Mouse (Mus musculus): ENCODE results near the gene Dpy30. TPM values are rescaled to one million over a fixed set of nuclear protein-coding genes. Genes with fewer than 3 reads are reported as not detected.
"Not testable (repeated sequence)": the region's sequence is repeated elsewhere in the genome, so short reads cannot be mapped to it uniquely, and the experiment has no call there.

Gene Dpy30
- polyA plus RNA-seq (2014; fragmentation: Nextera tagmentation; extraction: Ambion mirVana), result 244 and 285 TPM in 2 replicates

GRCm38 (mm10) chr17:74323844-74324243 is at the start of gene Dpy30:
Dpy30 (minus strand) TSS chr17:74323944.
- Histone ChIP-seq H3K36me3 (ENCODE audit: control insufficient read depth, insufficient read depth, low read length) (no peaks in the 10 kb centered on the region), H3K27ac (ENCODE audit: low read depth, low read length) (no peak within 1 kb of the TSS), H3K4me1 (replicated peaks; ENCODE audit: control insufficient read depth, insufficient read depth, low read length) (no peaks in the 10 kb centered on the region), H3K27me3 (ENCODE audit: control insufficient read depth, insufficient read depth, low read length) (no peaks in the 10 kb centered on the region), H3K4me3 (ENCODE audit: low read depth, low read length) (no peak within 1 kb of the TSS), H3K4me2 (ENCODE audit: low read depth, low read length, severe bottlenecking) (no peak within 1 kb of the TSS), H3K9me3 (ENCODE audit: control insufficient read depth, low read length) (no peaks in the 10 kb centered on the region), H3K9ac (ENCODE audit: low read length) (no peak within 1 kb of the TSS)
- 78% methylated on average over 2 of the region's 2 CpGs for WGBS
- DNase-seq (ENCODE audit: low spot score) (no peak), ATAC-seq (replicated peaks; ENCODE audit: low FRiP score) (no peak)

- Histone ChIP-seq H3K36me3 (ENCODE audit: control insufficient read depth, insufficient read depth, low read length) (peaks cover 2% of the 10 kb centered on the region; the same call in 1 of the 2 replicates), H3K27me3 (ENCODE audit: control insufficient read depth, insufficient read depth, low read length) (no peaks in the 10 kb centered on the region), H3K27ac (ENCODE audit: low read depth, low read length) (no peak overlapping the region), H3K4me2 (ENCODE audit: low read depth, low read length, severe bottlenecking) (no peak overlapping the region), H3K4me1 (replicated peaks; ENCODE audit: control insufficient read depth, insufficient read depth, low read length) (no peaks in the 10 kb centered on the region), H3K4me3 (ENCODE audit: low read depth, low read length) (no peak overlapping the region), H3K9ac (ENCODE audit: low read length) (no peak overlapping the region), H3K9me3 (ENCODE audit: control insufficient read depth, low read length) (no peaks in the 10 kb centered on the region)
- no peak for ATAC-seq (replicated peaks; ENCODE audit: low FRiP score)
- WGBS, result 92% methylated on average over 1 of the region's 1 CpGs
- no peak for DNase-seq (ENCODE audit: low spot score)
Measured at GRCm38 (mm10) chr17:74363592-74363991, 39.8 kb upstream of the Dpy30 start.

GRCm38 (mm10) chr17:74341151-74341550 is 17.4 kb upstream of the Dpy30 start:
- WGBS, result 67% methylated on average over 5 of the region's 5 CpGs
- DNase-seq (ENCODE audit: low spot score), result no peak
- H3K36me3 ChIP-seq (ENCODE audit: control insufficient read depth, insufficient read depth, low read length), result no peaks in the 10 kb centered on the region; the same call in 1 of the 2 replicates
- no peak overlapping the region for H3K9ac ChIP-seq (ENCODE audit: low read length)
- H3K27me3 ChIP-seq (ENCODE audit: control insufficient read depth, insufficient read depth, low read length), result no peaks in the 10 kb centered on the region
- peaks cover 6% of the 10 kb centered on the region for H3K4me1 ChIP-seq (replicated peaks; ENCODE audit: control insufficient read depth, insufficient read depth, low read length)
- no peaks in the 10 kb centered on the region for H3K9me3 ChIP-seq (ENCODE audit: control insufficient read depth, low read length)
- H3K4me2 ChIP-seq (ENCODE audit: low read depth, low read length, severe bottlenecking), result peak overlapping the region; percentile 27; the same call in 1 of the 2 replicates
- ATAC-seq (replicated peaks; ENCODE audit: low FRiP score), result no peak
- H3K27ac ChIP-seq (ENCODE audit: low read depth, low read length), result no peak overlapping the region
- no peak overlapping the region for H3K4me3 ChIP-seq (ENCODE audit: low read depth, low read length)

- peak within 1 kb of the TSS; percentile 70 for H3K4me3 ChIP-seq (ENCODE audit: low read depth, low read length)
- H3K36me3 ChIP-seq (ENCODE audit: control insufficient read depth, insufficient read depth, low read length), result no peaks in the 10 kb centered on the region
- DNase-seq (ENCODE audit: low spot score) (peak; percentile 84), ATAC-seq (replicated peaks; ENCODE audit: low FRiP score) (peak; percentile 79)
- WGBS, result under 1% methylated on average over 73 of the region's 90 CpGs
- no peaks in the 10 kb centered on the region for H3K9me3 ChIP-seq (ENCODE audit: control insufficient read depth, low read length)
- peaks cover 6% of the 10 kb centered on the region for H3K4me1 ChIP-seq (replicated peaks; ENCODE audit: control insufficient read depth, insufficient read depth, low read length)
- H3K27ac ChIP-seq (ENCODE audit: low read depth, low read length), result peak within 1 kb of the TSS; percentile 87
- no peaks in the 10 kb centered on the region for H3K27me3 ChIP-seq (ENCODE audit: control insufficient read depth, insufficient read depth, low read length)
- peak within 1 kb of the TSS; percentile 74 for H3K9ac ChIP-seq (ENCODE audit: low read length)
- peak within 1 kb of the TSS; percentile 77 for H3K4me2 ChIP-seq (ENCODE audit: low read depth, low read length, severe bottlenecking)
Measured at GRCm38 (mm10) chr17:74338937-74339804, 15.4 kb upstream of the Dpy30 start, which contains the start of gene Spast. Spast (plus strand) TSS chr17:74338987.

- WGBS, result 0% methylated on average over 37 of the region's 50 CpGs
- ATAC-seq (replicated peaks; ENCODE audit: low FRiP score), result peak; percentile 96
- H3K4me2 ChIP-seq (ENCODE audit: low read depth, low read length, severe bottlenecking), result peak overlapping the region; percentile 77
Measured at GRCm38 (mm10) chr17:74338225-74338931, 14.6 kb upstream of the Dpy30 start.

GRCm38 (mm10) chr17:74331049-74331676 is 7.4 kb upstream of the Dpy30 start:
- Histone ChIP-seq H3K36me3 (ENCODE audit: control insufficient read depth, insufficient read depth, low read length) (no peaks in the 10 kb centered on the region), H3K27ac (ENCODE audit: low read depth, low read length) (no peak overlapping the region), H3K4me1 (replicated peaks; ENCODE audit: control insufficient read depth, insufficient read depth, low read length) (no peaks in the 10 kb centered on the region), H3K4me2 (ENCODE audit: low read depth, low read length, severe bottlenecking) (no peak overlapping the region), H3K9ac (ENCODE audit: low read length) (no peak overlapping the region), H3K9me3 (ENCODE audit: control insufficient read depth, low read length) (no peaks in the 10 kb centered on the region), H3K4me3 (ENCODE audit: low read depth, low read length) (no peak overlapping the region), H3K27me3 (ENCODE audit: control insufficient read depth, insufficient read depth, low read length) (no peaks in the 10 kb centered on the region)
- 84% methylated on average over 9 of the region's 9 CpGs for WGBS
- no peak for DNase-seq (ENCODE audit: low spot score)
- no peak for ATAC-seq (replicated peaks; ENCODE audit: low FRiP score)

More at GRCm38 (mm10) chr17:74338225-74338931, 14.6 kb upstream of the Dpy30 start:
- Histone ChIP-seq H3K36me3 (ENCODE audit: control insufficient read depth, insufficient read depth, low read length) (no peaks in the 10 kb centered on the region), H3K9ac (ENCODE audit: low read length) (peak overlapping the region; percentile 74), H3K9me3 (ENCODE audit: control insufficient read depth, low read length) (no peaks in the 10 kb centered on the region), H3K4me3 (ENCODE audit: low read depth, low read length) (peak overlapping the region; percentile 70), H3K27me3 (ENCODE audit: control insufficient read depth, insufficient read depth, low read length) (no peaks in the 10 kb centered on the region), H3K27ac (ENCODE audit: low read depth, low read length) (peak overlapping the region; percentile 87), H3K4me1 (replicated peaks; ENCODE audit: control insufficient read depth, insufficient read depth, low read length) (peaks cover 6% of the 10 kb centered on the region)
- peak; percentile 99 for DNase-seq (ENCODE audit: low spot score)

GRCm38 (mm10) chr17:74328146-74328545 is 4.4 kb upstream of the Dpy30 start:
- H3K4me3 ChIP-seq (ENCODE audit: low read depth, low read length); H3K9me3 ChIP-seq (ENCODE audit: control insufficient read depth, low read length); H3K27me3 ChIP-seq (ENCODE audit: control insufficient read depth, insufficient read depth, low read length); H3K9ac ChIP-seq (ENCODE audit: low read length); H3K4me2 ChIP-seq (ENCODE audit: low read depth, low read length, severe bottlenecking); H3K36me3 ChIP-seq (ENCODE audit: control insufficient read depth, insufficient read depth, low read length); H3K4me1 ChIP-seq (replicated peaks; ENCODE audit: control insufficient read depth, insufficient read depth, low read length); H3K27ac ChIP-seq (ENCODE audit: low read depth, low read length); ATAC-seq (replicated peaks; ENCODE audit: low FRiP score): not testable (repeated sequence)
- WGBS, result 42% methylated on average over 2 of the region's 2 CpGs
- peak; percentile 62 for DNase-seq (ENCODE audit: low spot score)

GRCm38 (mm10) chr17:74327195-74327594 is 3.5 kb upstream of the Dpy30 start:
- not testable (repeated sequence) for H3K9me3 ChIP-seq (ENCODE audit: control insufficient read depth, low read length); H3K36me3 ChIP-seq (ENCODE audit: control insufficient read depth, insufficient read depth, low read length); H3K4me2 ChIP-seq (ENCODE audit: low read depth, low read length, severe bottlenecking); H3K27me3 ChIP-seq (ENCODE audit: control insufficient read depth, insufficient read depth, low read length); ATAC-seq (replicated peaks; ENCODE audit: low FRiP score); H3K4me1 ChIP-seq (replicated peaks; ENCODE audit: control insufficient read depth, insufficient read depth, low read length); H3K27ac ChIP-seq (ENCODE audit: low read depth, low read length); H3K4me3 ChIP-seq (ENCODE audit: low read depth, low read length); H3K9ac ChIP-seq (ENCODE audit: low read length); DNase-seq (ENCODE audit: low spot score)
- WGBS, result 86% methylated on average over 7 of the region's 7 CpGs
